Mouse (Mus musculus) spleen, embryonic (tissue): ENCODE results near the gene Gm20379.

ENCODE experiments used
- CTCF ChIA-PET: fragments of 350-600 bp; sonication (Branson Sonifier 250); formaldehyde crosslinking; loops from one replicate; lab custom pipeline; 2022; lab: Charles Lee

Gene Gm20379

DNA sequence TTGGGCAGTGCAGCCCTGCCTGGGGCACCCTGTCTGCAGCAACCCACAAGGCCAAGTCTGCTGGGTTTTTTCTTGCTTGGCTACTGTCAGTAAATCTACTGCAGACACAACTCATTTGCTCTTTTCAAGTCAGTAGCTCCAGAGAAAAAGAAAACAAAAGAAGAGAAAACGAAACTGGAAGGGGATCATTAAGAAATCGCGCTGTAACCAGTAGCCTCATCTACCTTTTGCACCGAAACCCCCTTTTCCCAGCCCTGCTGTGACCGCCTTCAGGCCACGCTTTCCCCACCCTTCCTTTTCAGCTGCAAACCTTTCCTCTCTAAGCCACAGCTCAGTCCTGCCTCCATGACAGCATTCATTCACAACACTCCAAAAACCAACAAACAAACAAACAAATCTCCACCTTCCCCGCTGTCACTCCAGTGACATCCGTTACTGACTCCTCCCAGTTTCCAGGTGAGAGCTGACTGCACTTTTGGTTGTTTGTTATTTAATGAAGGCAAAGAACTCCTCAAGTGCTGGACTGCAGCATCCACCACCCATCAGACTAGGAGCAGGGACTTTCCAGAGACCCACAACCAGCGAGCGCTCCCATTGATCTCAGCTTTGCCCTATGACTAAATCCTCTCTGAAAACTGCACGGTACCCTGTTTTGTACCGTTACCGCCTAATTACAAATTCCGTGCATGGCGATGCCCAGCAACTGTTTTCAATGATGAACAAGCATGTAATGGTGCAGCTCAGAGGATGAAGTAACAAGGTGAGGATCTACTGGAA is 26.5 kb downstream of the Gm20379 start:
- CTCF ChIA-PET = no interaction called here

- CTCF ChIA-PET = no interaction called here
These were observed 31.1 kb downstream of the Gm20379 start for GRCm38 (mm10) chr13:92336857-92337256.

GRCm38 (mm10) chr13:92337773-92338462 is 32.1 kb downstream of the Gm20379 start:
- CTCF ChIA-PET = no interaction called here

GRCm38 (mm10) chr13:92339787-92340186 is 34.0 kb downstream of the Gm20379 start:
- CTCF ChIA-PET = no interaction called here

GRCm38 (mm10) chr13:92344033-92344432 is 38.3 kb downstream of the Gm20379 start:
- CTCF ChIA-PET = no interaction called here

DNA sequence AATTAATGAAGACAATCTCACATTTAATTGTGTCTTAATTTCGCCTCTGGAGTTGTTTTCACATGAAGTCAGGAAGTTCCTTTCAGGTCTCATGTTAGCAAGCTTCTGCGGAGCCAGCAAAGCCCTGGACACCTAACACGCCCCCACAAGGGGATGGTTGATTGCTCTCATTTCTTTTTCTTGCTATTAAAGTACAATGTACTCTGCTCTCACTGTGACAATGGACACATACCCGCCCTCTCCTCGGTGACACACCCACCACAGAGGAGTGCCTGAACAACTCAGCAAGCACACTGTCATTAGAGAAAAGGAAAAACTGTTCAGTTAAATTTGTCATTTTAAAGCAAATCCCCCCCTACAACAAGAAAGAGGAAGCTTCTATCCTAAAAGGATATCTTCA is 40.6 kb downstream of the Gm20379 start:
- CTCF ChIA-PET = no interaction called here

GRCm38 (mm10) chr13:92351100-92351499 is 45.3 kb downstream of the Gm20379 start:
- CTCF ChIA-PET = interaction anchor here (0.6 kb wide), 2 partner anchors 28 to 408 kb away, joined by 3 to 4 read pairs; no protein-coding TSS in a partner anchor

GRCm38 (mm10) chr13:92353956-92354355 is 48.2 kb downstream of the Gm20379 start:
- CTCF ChIA-PET = no interaction called here

DNA sequence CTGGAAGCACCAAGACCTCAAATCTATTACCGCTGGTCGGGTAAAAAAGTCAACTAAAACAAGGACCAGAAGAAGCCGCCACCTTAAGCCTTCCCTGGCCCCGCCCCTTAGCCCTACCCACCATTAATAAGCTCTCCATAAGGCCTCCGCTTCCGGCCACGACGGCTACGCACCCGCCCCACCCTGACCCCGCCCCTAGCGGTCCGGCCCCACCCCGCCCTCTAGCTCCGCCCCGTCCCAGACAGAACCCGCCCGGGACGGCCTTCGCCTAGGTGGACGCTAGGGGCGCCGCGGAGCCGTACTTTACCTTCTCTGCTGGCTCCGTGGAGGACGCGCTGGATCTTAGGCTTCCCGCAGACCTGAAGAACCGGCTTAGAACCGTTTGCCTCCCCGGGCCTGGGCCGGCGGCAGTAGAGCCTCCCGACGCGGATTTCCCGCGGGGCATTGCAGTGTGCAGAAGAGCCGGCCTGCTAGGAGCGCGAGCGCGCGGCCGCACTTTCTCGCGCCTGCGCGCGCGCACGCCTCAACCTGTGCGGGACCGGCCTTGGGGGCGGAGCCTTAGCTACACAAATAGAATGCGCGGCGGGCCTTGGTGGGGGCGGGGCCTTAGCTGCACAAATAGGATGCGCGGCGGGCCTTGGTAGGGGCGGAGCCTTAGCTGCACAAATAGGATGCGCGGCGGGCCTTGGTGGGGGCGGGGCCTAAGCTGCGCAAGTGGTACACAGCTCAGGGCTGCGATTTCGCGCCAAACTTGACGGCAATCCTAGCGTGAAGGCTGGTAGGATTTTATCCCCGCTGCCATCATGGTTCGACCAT is 48.9 kb downstream of the Gm20379 start, which contains the start of the genes Dhfr and Msh3:
Gene Dhfr (plus strand): TSS at position 271 of the 816 bp plus-strand sequence.
Gene Msh3 (minus strand): TSS at position 548 of the 816 bp plus-strand sequence.
- CTCF ChIA-PET = no interaction called here

DNA sequence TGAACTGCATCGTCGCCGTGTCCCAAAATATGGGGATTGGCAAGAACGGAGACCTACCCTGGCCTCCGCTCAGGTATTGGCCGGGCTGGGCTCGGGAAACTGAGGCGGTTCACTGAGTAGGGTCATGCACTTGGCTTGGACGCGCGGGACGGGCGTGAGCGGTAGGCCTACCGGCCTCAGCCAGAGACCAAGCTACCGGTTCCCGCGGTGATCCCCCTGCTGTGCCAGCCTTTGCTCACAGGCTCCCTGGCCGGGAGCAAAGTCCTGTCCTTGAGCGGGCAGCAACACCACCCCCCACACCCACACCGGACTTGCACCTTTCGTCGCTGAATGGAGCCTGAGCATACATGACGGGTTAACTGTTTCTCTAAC is 49.5 kb downstream of the Gm20379 start:
- CTCF ChIA-PET = no interaction called here

GRCm38 (mm10) chr13:92356376-92356775 is 50.6 kb downstream of the Gm20379 start:
- CTCF ChIA-PET = no interaction called here
